Mouse (Mus musculus): Measurements from ENCODE around the gene Krr1. TPM values are rescaled to one million over a fixed set of nuclear protein-coding genes. Genes with fewer than 3 reads are reported as not detected.

Gene Krr1
- polyA plus RNA-seq, 1 experiment = 3.1 TPM

GRCm38 (mm10) chr10:111949008-111949407 lies 23.5 kb upstream of the Krr1 start:
- Histone ChIP-seq H3K4me3 (ENCODE audit: extremely low read depth, insufficient read depth, insufficient read length) (no peak overlapping the region), H3K27ac (ENCODE audit: insufficient read depth, low read length) (no peak overlapping the region), H3K4me1 (ENCODE audit: control insufficient read depth, insufficient read depth, insufficient read length) (no peaks in the 10 kb centered on the region), H3K36me3 (ENCODE audit: control insufficient read depth, insufficient read depth, low read length) (no peaks in the 10 kb centered on the region), H3K27me3 (ENCODE audit: control insufficient read depth, insufficient read depth, low read length) (no peaks in the 10 kb centered on the region)
- TF ChIP-seq CTCF (IDR thresholded peaks at IDR 0.05; ENCODE audit: extremely low read depth, insufficient read depth, insufficient read length, insufficient replicate concordance) = no peak
- TF ChIP-seq POLR2A (IDR thresholded peaks at IDR 0.05; ENCODE audit: low read depth, low read length) = no peak
- no peak for DNase-seq (ENCODE audit: low read depth in 1 of 2, low spot score in 2 of 2)
- WGBS = 70% methylated on average over 4 of the region's 4 CpGs

DNA sequence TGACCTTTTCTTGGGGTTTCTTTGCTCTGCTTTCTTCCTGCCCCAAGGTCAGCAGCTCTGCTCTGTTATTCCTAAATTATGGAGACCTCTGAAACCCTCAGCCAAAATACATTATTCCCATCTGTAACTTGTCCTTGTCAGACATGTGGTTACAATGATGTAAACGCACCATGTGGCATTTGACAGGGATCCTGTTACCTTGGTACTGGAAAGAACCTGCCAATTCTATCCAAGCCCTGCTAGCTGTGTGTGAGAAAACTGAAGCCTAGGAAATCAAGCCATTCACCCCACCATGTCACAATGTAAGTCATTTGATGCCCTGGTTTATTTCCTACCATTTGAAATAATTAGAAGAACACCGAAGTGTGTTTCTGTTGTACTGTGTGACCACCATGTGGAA lies 16.6 kb upstream of the Krr1 start:
- H3K27me3 ChIP-seq (ENCODE audit: control insufficient read depth, insufficient read depth, low read length) = no peaks in the 10 kb centered on the region
- no peak for DNase-seq (ENCODE audit: low read depth in 1 of 2, low spot score in 2 of 2)
- no peak overlapping the region for H3K4me3 ChIP-seq (ENCODE audit: extremely low read depth, insufficient read depth, insufficient read length)

GRCm38 (mm10) chr10:111957271-111958045 lies 15.0 kb upstream of the Krr1 start:
- H3K27ac ChIP-seq (ENCODE audit: insufficient read depth, low read length) = no peak overlapping the region
- peak; percentile 36 to 43 for DNase-seq (ENCODE audit: low read depth in 1 of 2, low spot score in 2 of 2)

More for the DNA sequence above, 16.6 kb upstream of the Krr1 start:
- WGBS = 92% methylated on average over 2 of the region's 2 CpGs
- H3K36me3 ChIP-seq (ENCODE audit: control insufficient read depth, insufficient read depth, low read length) = no peaks in the 10 kb centered on the region
- no peaks in the 10 kb centered on the region for H3K4me1 ChIP-seq (ENCODE audit: control insufficient read depth, insufficient read depth, insufficient read length)
- TF ChIP-seq CTCF (IDR thresholded peaks at IDR 0.05; ENCODE audit: extremely low read depth, insufficient read depth, insufficient read length, insufficient replicate concordance) (no peak), POLR2A (IDR thresholded peaks at IDR 0.05; ENCODE audit: low read depth, low read length) (no peak)
- no peak overlapping the region for H3K27ac ChIP-seq (ENCODE audit: insufficient read depth, low read length)

DNA sequence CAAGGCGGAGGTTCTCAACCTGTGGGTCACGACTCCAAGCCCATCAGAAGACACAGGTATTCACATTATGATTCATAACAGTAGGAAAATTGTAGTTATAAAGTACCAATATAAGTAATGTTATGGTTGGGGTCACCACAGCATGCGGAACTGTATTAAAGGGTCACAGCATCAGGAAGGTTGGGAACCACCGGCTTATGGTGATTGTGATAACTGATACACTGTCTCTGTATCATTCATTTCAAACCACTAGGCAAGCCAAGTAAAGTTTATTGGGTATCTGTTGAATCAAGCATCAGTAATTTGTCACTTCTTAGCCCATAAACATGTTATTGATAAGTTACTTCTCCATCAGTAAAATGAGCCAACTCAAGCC lies 14.4 kb upstream of the Krr1 start:
- H3K4me1 ChIP-seq (ENCODE audit: control insufficient read depth, insufficient read depth, insufficient read length) = no peaks in the 10 kb centered on the region
- WGBS = 38% methylated on average over 4 of the region's 4 CpGs
- no peak overlapping the region for H3K4me3 ChIP-seq (ENCODE audit: extremely low read depth, insufficient read depth, insufficient read length)
- no peaks in the 10 kb centered on the region for H3K27me3 ChIP-seq (ENCODE audit: control insufficient read depth, insufficient read depth, low read length)
- no peak for DNase-seq (ENCODE audit: low read depth in 1 of 2, low spot score in 2 of 2)
- TF ChIP-seq POLR2A (IDR thresholded peaks at IDR 0.05; ENCODE audit: low read depth, low read length) (no peak), CTCF (IDR thresholded peaks at IDR 0.05; ENCODE audit: extremely low read depth, insufficient read depth, insufficient read length, insufficient replicate concordance) (no peak)
- H3K36me3 ChIP-seq (ENCODE audit: control insufficient read depth, insufficient read depth, low read length) = no peaks in the 10 kb centered on the region
- H3K27ac ChIP-seq (ENCODE audit: insufficient read depth, low read length) = no peak overlapping the region

More at GRCm38 (mm10) chr10:111957271-111958045, 15.0 kb upstream of the Krr1 start:
- Histone ChIP-seq H3K4me3 (ENCODE audit: extremely low read depth, insufficient read depth, insufficient read length) (no peak overlapping the region), H3K4me1 (ENCODE audit: control insufficient read depth, insufficient read depth, insufficient read length) (no peaks in the 10 kb centered on the region), H3K36me3 (ENCODE audit: control insufficient read depth, insufficient read depth, low read length) (no peaks in the 10 kb centered on the region), H3K27me3 (ENCODE audit: control insufficient read depth, insufficient read depth, low read length) (no peaks in the 10 kb centered on the region)
- WGBS = 69% methylated on average over 10 of the region's 10 CpGs
- TF ChIP-seq CTCF (IDR thresholded peaks at IDR 0.05; ENCODE audit: extremely low read depth, insufficient read depth, insufficient read length, insufficient replicate concordance) = no peak
- no peak for TF ChIP-seq POLR2A (IDR thresholded peaks at IDR 0.05; ENCODE audit: low read depth, low read length)

DNA sequence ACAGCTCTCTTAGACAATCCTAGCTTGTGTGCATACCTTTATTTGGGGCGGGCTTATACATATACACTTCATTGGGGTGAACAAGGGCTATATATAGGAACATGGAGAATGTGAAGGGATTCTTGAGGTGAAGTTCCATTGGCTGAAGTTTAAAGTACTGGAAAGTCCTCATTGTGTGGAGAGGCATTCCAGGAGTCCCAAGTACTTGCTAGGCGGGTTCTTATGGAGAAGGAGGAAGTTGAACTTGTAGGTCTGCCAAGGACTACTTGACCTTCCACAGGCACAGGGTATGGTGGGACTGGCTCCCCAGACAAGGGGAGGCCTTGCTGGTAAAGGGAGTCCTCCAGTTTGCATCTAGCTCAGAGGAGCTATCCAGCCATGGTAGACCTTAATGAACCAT lies 13.1 kb upstream of the Krr1 start:
- Histone ChIP-seq H3K36me3 (ENCODE audit: control insufficient read depth, insufficient read depth, low read length) (no peaks in the 10 kb centered on the region), H3K4me1 (ENCODE audit: control insufficient read depth, insufficient read depth, insufficient read length) (no peaks in the 10 kb centered on the region), H3K27ac (ENCODE audit: insufficient read depth, low read length) (no peak overlapping the region), H3K4me3 (ENCODE audit: extremely low read depth, insufficient read depth, insufficient read length) (no peak overlapping the region), H3K27me3 (ENCODE audit: control insufficient read depth, insufficient read depth, low read length) (no peaks in the 10 kb centered on the region)
- no peak for TF ChIP-seq POLR2A (IDR thresholded peaks at IDR 0.05; ENCODE audit: low read depth, low read length)
- TF ChIP-seq CTCF (IDR thresholded peaks at IDR 0.05; ENCODE audit: extremely low read depth, insufficient read depth, insufficient read length, insufficient replicate concordance) = no peak
- DNase-seq (ENCODE audit: low read depth in 1 of 2, low spot score in 2 of 2) = no peak
- 67% methylated on average over 2 of the region's 2 CpGs for WGBS

DNA sequence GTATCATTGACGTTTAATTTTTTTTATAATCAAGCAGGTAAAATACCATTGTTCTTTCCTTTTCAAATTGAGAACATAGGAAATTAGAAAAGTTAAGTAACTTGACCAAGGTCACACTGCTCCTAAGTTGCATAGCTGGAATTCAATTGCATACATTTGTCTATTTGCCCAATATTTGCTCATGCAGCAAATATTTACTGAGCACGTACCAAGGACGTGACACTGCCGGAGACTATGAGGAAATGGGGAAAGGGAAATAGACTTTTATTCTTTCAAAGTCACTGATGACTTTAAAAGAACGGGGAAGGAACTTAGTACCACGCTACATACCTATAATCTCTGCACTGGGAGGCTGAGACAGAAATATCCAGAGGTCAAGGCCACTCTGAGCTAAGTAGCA lies 12.0 kb upstream of the Krr1 start:
- 52% methylated on average over 6 of the region's 6 CpGs for WGBS
- TF ChIP-seq POLR2A (IDR thresholded peaks at IDR 0.05; ENCODE audit: low read depth, low read length) (no peak), CTCF (IDR thresholded peaks at IDR 0.05; ENCODE audit: extremely low read depth, insufficient read depth, insufficient read length, insufficient replicate concordance) (no peak)
- no peak for DNase-seq (ENCODE audit: low read depth in 1 of 2, low spot score in 2 of 2)

DNA sequence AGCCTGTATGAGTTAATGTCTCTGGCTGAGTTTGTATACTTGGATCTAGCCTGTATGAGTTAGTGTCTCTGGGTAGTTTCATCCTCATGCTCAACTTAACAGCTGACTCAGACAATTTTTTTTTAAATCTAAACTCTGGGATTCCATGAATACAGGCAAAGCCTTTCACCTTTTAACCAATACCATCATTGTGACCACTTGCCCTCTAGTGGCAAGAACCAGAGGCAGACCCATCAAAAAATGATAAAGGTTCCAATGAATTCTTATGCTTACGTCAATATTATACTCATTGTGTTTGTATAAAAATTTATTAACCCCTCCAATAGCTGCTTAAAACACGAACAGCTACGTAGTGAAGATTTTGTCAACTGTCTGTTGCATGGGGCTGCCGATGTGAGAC lies 6.1 kb upstream of the Krr1 start:
- no peaks in the 10 kb centered on the region for H3K36me3 ChIP-seq (ENCODE audit: control insufficient read depth, insufficient read depth, low read length)
- WGBS = 67% methylated on average over 4 of the region's 4 CpGs
- DNase-seq (ENCODE audit: low read depth in 1 of 2, low spot score in 2 of 2) = no peak
- H3K27ac ChIP-seq (ENCODE audit: insufficient read depth, low read length) = no peak overlapping the region
- H3K27me3 ChIP-seq (ENCODE audit: control insufficient read depth, insufficient read depth, low read length) = no peaks in the 10 kb centered on the region
- no peaks in the 10 kb centered on the region for H3K4me1 ChIP-seq (ENCODE audit: control insufficient read depth, insufficient read depth, insufficient read length)
- TF ChIP-seq CTCF (IDR thresholded peaks at IDR 0.05; ENCODE audit: extremely low read depth, insufficient read depth, insufficient read length, insufficient replicate concordance) (no peak), POLR2A (IDR thresholded peaks at IDR 0.05; ENCODE audit: low read depth, low read length) (no peak)
- H3K4me3 ChIP-seq (ENCODE audit: extremely low read depth, insufficient read depth, insufficient read length) = no peak overlapping the region

More for the DNA sequence above, 12.0 kb upstream of the Krr1 start:
- H3K4me1 ChIP-seq (ENCODE audit: control insufficient read depth, insufficient read depth, insufficient read length) = no peaks in the 10 kb centered on the region
- no peak overlapping the region for H3K27ac ChIP-seq (ENCODE audit: insufficient read depth, low read length)
- H3K36me3 ChIP-seq (ENCODE audit: control insufficient read depth, insufficient read depth, low read length) = no peaks in the 10 kb centered on the region
- H3K4me3 ChIP-seq (ENCODE audit: extremely low read depth, insufficient read depth, insufficient read length) = no peak overlapping the region
- H3K27me3 ChIP-seq (ENCODE audit: control insufficient read depth, insufficient read depth, low read length) = no peaks in the 10 kb centered on the region
